Mouse (Mus musculus): ENCODE data around the gene Tnfsf10.

The Tnfsf10 gene

GRCm38 (mm10) chr3:27302339-27303022 is 14.3 kb upstream of the Tnfsf10 start:
- no peak for DNase-seq (ENCODE audit: low read depth, low spot score)

GRCm38 (mm10) chr3:27306815-27307214 is 10.0 kb upstream of the Tnfsf10 start:
- DNase-seq (ENCODE audit: low read depth, low spot score): no peak

GRCm38 (mm10) chr3:27310973-27311372 is 5.9 kb upstream of the Tnfsf10 start:
- no peak for DNase-seq (ENCODE audit: low read depth, low spot score)

- no peak for DNase-seq (ENCODE audit: low read depth, low spot score)
Observed at GRCm38 (mm10) chr3:27311475-27311874, 5.4 kb upstream of the Tnfsf10 start.

GRCm38 (mm10) chr3:27314506-27315164 is 2.2 kb upstream of the Tnfsf10 start:
- DNase-seq (ENCODE audit: low read depth, low spot score): peak; percentile 16

GRCm38 (mm10) chr3:27317288-27318024 is 628 bp downstream of the Tnfsf10 start:
- no peak for DNase-seq (ENCODE audit: low read depth, low spot score)

GRCm38 (mm10) chr3:27319650-27320049 is 2.8 kb downstream of the Tnfsf10 start:
- DNase-seq (ENCODE audit: low read depth, low spot score): no peak

GRCm38 (mm10) chr3:27320613-27321495 is 4.0 kb downstream of the Tnfsf10 start:
- no peak for DNase-seq (ENCODE audit: low read depth, low spot score)

GRCm38 (mm10) chr3:27322591-27322990 is 5.8 kb downstream of the Tnfsf10 start:
- no peak for DNase-seq (ENCODE audit: low read depth, low spot score)

GRCm38 (mm10) chr3:27323551-27323950 is 6.7 kb downstream of the Tnfsf10 start:
- no peak for DNase-seq (ENCODE audit: low read depth, low spot score)

GRCm38 (mm10) chr3:27326633-27327191 is 9.9 kb downstream of the Tnfsf10 start:
- no peak for DNase-seq (ENCODE audit: low read depth, low spot score)

- no peak for DNase-seq (ENCODE audit: low read depth, low spot score)
Observed at GRCm38 (mm10) chr3:27330706-27331105, 13.9 kb downstream of the Tnfsf10 start.

GRCm38 (mm10) chr3:27338437-27338836 is 21.6 kb downstream of the Tnfsf10 start:
- DNase-seq (ENCODE audit: low read depth, low spot score): peak; percentile 65

GRCm38 (mm10) chr3:27338887-27339286 is 22.1 kb downstream of the Tnfsf10 start:
- DNase-seq (ENCODE audit: low read depth, low spot score): no peak

- DNase-seq (ENCODE audit: low read depth, low spot score): no peak
Observed at GRCm38 (mm10) chr3:27340757-27341156, 23.9 kb downstream of the Tnfsf10 start.

GRCm38 (mm10) chr3:27342462-27342861 is 25.6 kb downstream of the Tnfsf10 start:
- no peak for DNase-seq (ENCODE audit: low read depth, low spot score)

- DNase-seq (ENCODE audit: low read depth, low spot score): peak; percentile 68
Observed at GRCm38 (mm10) chr3:27345526-27345925, 28.7 kb downstream of the Tnfsf10 start.

- no peak for DNase-seq (ENCODE audit: low read depth, low spot score)
Observed at GRCm38 (mm10) chr3:27348462-27348861, 31.6 kb downstream of the Tnfsf10 start.

GRCm38 (mm10) chr3:27351105-27351504 is 34.3 kb downstream of the Tnfsf10 start:
- DNase-seq (ENCODE audit: low read depth, low spot score): no peak

GRCm38 (mm10) chr3:27359100-27359720 is 42.4 kb downstream of the Tnfsf10 start:
- DNase-seq (ENCODE audit: low read depth, low spot score): no peak

GRCm38 (mm10) chr3:27370125-27370524 is 53.3 kb downstream of the Tnfsf10 start:
- peak; percentile 15 for DNase-seq (ENCODE audit: low read depth, low spot score)

Data from A20 (cell line).